Mouse (Mus musculus) hematopoietic multipotent progenitor cell, adult 10-12 weeks (in vitro differentiated cells): ENCODE data around the gene Pgrmc1. TPM values are rescaled to one million over a fixed set of nuclear protein-coding genes. Genes with fewer than 3 reads are reported as not detected.

Experiments
- polyA plus RNA-seq: library from polyadenylated mRNA; stranded (reverse); fragments of >175 nt; gene quantifications from 2 replicates; pipeline ENCODE4 v1.2.3, GENCODE M21; 2012; ENCODE audit warnings: low replicate concordance

Gene Pgrmc1
- polyA plus RNA-seq = 41.9 and 81.7 TPM in 2 replicates

DNA sequence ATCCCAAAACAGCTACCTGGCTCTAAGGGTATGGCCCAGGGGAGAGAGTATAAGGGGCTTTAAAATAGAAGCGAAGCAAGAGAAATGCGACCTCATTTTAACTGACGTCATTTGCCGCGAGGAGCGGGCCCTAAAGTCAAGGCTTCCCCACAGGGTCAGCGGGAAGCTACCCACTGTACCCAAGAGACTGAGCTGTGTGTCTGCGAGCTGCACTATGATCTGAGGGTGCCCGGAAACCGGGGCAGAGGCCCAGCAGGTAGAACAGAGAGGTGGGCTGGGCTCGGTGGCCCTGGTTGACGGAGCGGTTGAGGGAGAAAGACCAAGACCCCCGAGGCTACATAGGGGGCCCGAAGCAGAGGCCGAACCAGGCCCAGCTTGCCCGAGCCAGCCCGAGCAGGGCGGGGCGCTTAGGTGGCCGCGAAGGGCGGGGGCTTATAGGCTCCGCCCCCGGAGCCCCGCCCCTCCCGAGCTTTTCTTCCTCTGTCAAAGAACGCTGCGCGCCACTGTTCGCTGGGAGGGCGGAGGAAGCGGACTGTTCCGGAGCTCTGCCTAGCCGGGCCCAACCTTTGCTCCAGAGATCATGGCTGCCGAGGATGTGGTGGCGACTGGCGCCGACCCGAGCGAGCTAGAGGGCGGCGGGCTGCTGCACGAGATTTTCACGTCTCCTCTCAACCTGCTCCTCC, at the start of gene Pgrmc1:
Pgrmc1 (plus strand) TSS at position 500 of the 683 bp plus-strand sequence.

GRCm38 (mm10) chrX:36644657-36645551, 46.9 kb downstream of the Pgrmc1 start, which contains the start of gene Akap17b:
TSS of gene Akap17b (minus strand) at chrX:36645395.

Other genes starting within 250 kb of the Pgrmc1 start
- not detected in 2 replicates for gene Gm6268, start 196.9 kb upstream of the Pgrmc1 start, polyA plus RNA-seq
- not detected in 2 replicates for gene Gm14569, start 106.4 kb upstream of the Pgrmc1 start, polyA plus RNA-seq
- gene Akap17b, start 47.2 kb downstream of the Pgrmc1 start, polyA plus RNA-seq = 0.18 and 1.2 TPM in 2 replicates
- gene Slc25a43, start 145.5 kb downstream of the Pgrmc1 start, polyA plus RNA-seq = 0.91 and 3.2 TPM in 2 replicates
- 16.1 and 40.3 TPM in 2 replicates for gene Slc25a5, start 197.4 kb downstream of the Pgrmc1 start, polyA plus RNA-seq